Mouse (Mus musculus) ES-Bruce4 (cell line): Measurements from ENCODE around the gene Dnmt1.

Source experiments
- CTCF ChIP-seq: IDR thresholded peaks from one replicate; pipeline ENCODE4 v1.8.1; 2011; ENCODE audit warnings: low read depth, low read length
- POLR2A ChIP-seq: IDR thresholded peaks from one replicate; pipeline ENCODE4 v1.8.1; 2011; ENCODE audit warnings: low read length; ENCODE audit not compliant: insufficient read depth

- no peak for TF ChIP-seq POLR2A
- TF ChIP-seq CTCF: no peak
Observed at GRCm38 (mm10) chr9:21007313-21007952, 47.7 kb upstream of the Dnmt1 start.
